Mouse (Mus musculus): Measurements from ENCODE around the gene Mtmr12. TPM values are rescaled to one million over a fixed set of nuclear protein-coding genes. Genes with fewer than 3 reads are reported as not detected.

Gene Mtmr12
- polyA plus RNA-seq, 1 experiment from 2014 or later: 15.5 TPM

GRCm38 (mm10) chr15:12206646-12207222 is 1.9 kb downstream of the Mtmr12 start:
- Histone ChIP-seq H3K27ac (replicated peaks; ENCODE audit: low read depth, low read length) (no peak overlapping the region), H3K27me3 (replicated peaks; ENCODE audit: control insufficient read depth, insufficient read depth, low read length) (no peaks in the 10 kb centered on the region), H3K9ac (ENCODE audit: low read depth, low read length) (no peak overlapping the region), H3K9me3 (ENCODE audit: control insufficient read depth, low read length) (no peaks in the 10 kb centered on the region), H3K4me1 (ENCODE audit: control insufficient read depth, insufficient read depth, low read length) (peaks cover 25% of the 10 kb centered on the region), H3K36me3 (ENCODE audit: control insufficient read depth, insufficient read depth, low read length) (no peaks in the 10 kb centered on the region), H3K4me3 (ENCODE audit: low read depth, low read length) (peak overlapping the region; percentile 97; the same call in 1 of the 2 replicates), H3K4me2 (ENCODE audit: low read depth, low read length) (peak overlapping the region; percentile 79)
- WGBS: 67% methylated on average over 7 of the region's 7 CpGs
- DNase-seq (ENCODE audit: low spot score): no peak
- no peak for ATAC-seq (ENCODE audit: low read depth)

DNA sequence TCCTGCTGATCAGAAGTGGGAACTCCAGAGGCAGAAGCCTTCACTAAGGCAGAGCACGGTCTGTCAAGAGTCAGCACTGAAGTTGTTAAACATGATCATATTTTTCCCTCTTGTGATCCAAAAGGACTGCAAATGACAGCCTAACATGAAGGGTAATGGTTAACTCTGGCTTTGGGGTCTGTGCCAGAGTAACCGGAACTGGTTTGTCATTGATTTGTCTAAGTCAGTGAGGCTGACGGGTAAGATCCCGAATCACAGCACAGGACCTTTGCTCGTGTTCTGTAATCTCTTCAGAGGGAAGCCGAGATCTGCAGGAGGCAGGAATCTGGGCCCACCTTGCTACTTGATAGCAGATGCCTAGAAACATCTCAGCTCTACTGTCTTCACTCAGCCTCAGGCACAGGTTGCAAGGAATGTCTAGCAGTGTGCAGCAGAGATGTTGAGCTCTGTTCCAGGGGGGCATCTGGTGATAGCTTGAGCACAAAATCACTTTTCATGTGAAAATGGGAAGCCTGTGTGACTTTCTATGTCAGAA is 2.8 kb downstream of the Mtmr12 start:
- H3K36me3 ChIP-seq (ENCODE audit: control insufficient read depth, insufficient read depth, low read length): no peaks in the 10 kb centered on the region
- H3K4me2 ChIP-seq (ENCODE audit: low read depth, low read length): no peak overlapping the region
- no peaks in the 10 kb centered on the region for H3K27me3 ChIP-seq (replicated peaks; ENCODE audit: control insufficient read depth, insufficient read depth, low read length)
- H3K9me3 ChIP-seq (ENCODE audit: control insufficient read depth, low read length): no peaks in the 10 kb centered on the region
- 60% methylated on average over 6 of the region's 6 CpGs for WGBS
- no peak overlapping the region for H3K4me3 ChIP-seq (ENCODE audit: low read depth, low read length)
- H3K4me1 ChIP-seq (ENCODE audit: control insufficient read depth, insufficient read depth, low read length): peaks cover 25% of the 10 kb centered on the region
- H3K27ac ChIP-seq (replicated peaks; ENCODE audit: low read depth, low read length): no peak overlapping the region
- ATAC-seq (ENCODE audit: low read depth) (no peak), DNase-seq (ENCODE audit: low spot score) (no peak)
- H3K9ac ChIP-seq (ENCODE audit: low read depth, low read length): no peak overlapping the region

DNA sequence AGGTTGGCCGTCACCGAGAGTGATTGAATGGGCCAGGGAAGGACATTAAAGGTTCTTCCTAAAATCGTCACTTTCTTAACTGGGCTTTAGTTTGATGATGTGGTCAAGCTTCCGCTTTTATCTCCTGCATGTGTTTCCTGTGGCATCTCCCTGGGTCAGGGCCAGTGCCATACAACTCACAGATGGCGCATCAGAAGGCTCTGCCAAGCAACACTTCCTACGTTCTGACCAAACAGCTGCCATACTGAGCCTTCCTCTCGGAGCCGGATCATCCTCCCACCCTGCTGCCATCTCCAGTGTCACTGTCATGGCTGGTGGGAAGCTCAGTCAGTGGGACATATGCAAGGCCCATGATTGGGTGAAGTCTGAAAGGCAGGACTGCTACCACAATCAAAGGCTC is 6.7 kb downstream of the Mtmr12 start:
- no peak overlapping the region for H3K27ac ChIP-seq (replicated peaks; ENCODE audit: low read depth, low read length)
- ATAC-seq (ENCODE audit: low read depth) (no peak), DNase-seq (ENCODE audit: low spot score) (no peak)
- no peak overlapping the region for H3K4me3 ChIP-seq (ENCODE audit: low read depth, low read length)
- H3K4me1 ChIP-seq (ENCODE audit: control insufficient read depth, insufficient read depth, low read length): peaks cover 8% of the 10 kb centered on the region; the same call in 1 of the 2 replicates
- H3K36me3 ChIP-seq (ENCODE audit: control insufficient read depth, insufficient read depth, low read length): no peaks in the 10 kb centered on the region
- H3K9ac ChIP-seq (ENCODE audit: low read depth, low read length): no peak overlapping the region
- no peaks in the 10 kb centered on the region for H3K27me3 ChIP-seq (replicated peaks; ENCODE audit: control insufficient read depth, insufficient read depth, low read length)
- no peaks in the 10 kb centered on the region for H3K9me3 ChIP-seq (ENCODE audit: control insufficient read depth, low read length)
- 73% methylated on average over 8 of the region's 8 CpGs for WGBS
- H3K4me2 ChIP-seq (ENCODE audit: low read depth, low read length): no peak overlapping the region

DNA sequence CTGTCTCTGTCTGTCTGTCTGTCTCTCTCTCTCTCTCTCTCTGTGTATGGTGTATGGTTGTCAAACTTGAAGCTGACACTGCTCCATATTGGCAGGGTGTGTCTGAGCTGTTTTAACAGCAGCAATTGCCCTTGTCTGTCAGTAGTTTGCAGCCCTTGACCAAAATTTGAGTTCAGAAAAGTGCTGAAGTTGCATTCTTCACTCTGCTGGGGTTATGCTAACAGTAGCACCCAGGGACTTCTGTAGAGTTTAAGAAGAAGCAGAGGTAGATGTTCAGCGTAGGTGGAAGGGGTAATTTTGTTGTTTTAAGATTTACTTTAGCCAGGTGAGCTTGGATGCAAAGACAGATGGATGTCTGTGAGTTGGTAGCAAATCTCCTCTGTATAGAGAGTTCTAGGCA is 7.4 kb downstream of the Mtmr12 start:
- 67% methylated on average over 1 of the region's 1 CpGs for WGBS
- Histone ChIP-seq H3K9ac (ENCODE audit: low read depth, low read length) (no peak overlapping the region), H3K27ac (replicated peaks; ENCODE audit: low read depth, low read length) (no peak overlapping the region), H3K36me3 (ENCODE audit: control insufficient read depth, insufficient read depth, low read length) (no peaks in the 10 kb centered on the region), H3K4me3 (ENCODE audit: low read depth, low read length) (no peak overlapping the region), H3K9me3 (ENCODE audit: control insufficient read depth, low read length) (no peaks in the 10 kb centered on the region), H3K4me2 (ENCODE audit: low read depth, low read length) (no peak overlapping the region), H3K4me1 (ENCODE audit: control insufficient read depth, insufficient read depth, low read length) (peaks cover 1% of the 10 kb centered on the region; the same call in 1 of the 2 replicates), H3K27me3 (replicated peaks; ENCODE audit: control insufficient read depth, insufficient read depth, low read length) (no peaks in the 10 kb centered on the region)
- DNase-seq (ENCODE audit: low spot score): no peak
- no peak for ATAC-seq (ENCODE audit: low read depth)

DNA sequence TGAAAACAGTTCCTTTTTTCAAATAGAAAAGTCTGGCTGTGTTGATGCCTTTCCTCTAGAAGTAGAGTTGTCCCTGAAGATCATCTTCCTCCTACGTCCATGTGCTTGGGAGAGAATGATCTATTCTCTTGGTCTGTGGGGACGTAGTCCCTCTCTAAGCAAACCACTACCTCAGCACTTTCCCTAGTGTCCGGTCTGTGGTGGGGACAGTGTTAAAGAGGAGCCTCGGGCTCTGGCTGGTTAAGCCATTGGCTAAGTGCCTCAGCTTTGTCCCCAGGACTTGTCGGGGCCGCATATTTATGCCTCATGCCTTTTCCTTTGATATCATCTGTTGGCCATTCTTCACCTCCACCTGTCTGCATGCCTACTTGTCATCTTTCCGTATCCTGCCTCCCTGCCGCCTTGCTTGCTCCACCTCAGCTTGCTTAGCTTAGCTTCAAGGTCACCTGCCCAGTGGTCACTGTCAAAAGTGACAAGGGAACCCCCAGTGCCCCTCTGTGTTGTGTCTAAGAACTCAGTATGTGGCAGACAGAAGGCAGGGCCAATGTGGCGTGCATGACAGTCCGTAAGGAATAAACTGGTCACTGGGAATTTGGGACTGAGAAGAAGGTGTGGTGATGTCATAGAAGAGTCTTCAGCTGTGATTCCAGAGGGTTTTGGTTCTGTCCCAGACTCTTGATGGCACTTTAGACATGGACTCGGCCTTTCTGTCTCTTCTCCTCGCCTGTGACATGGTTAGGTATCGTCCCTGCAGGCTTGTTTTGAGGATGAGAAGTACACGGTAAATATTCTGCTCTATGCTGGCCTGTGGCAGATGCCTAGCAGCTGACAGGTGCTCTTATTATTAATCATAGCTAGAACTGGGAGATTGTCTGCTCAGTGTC is 9.9 kb downstream of the Mtmr12 start:
- no peak for DNase-seq (ENCODE audit: low spot score)
- Histone ChIP-seq H3K27me3 (replicated peaks; ENCODE audit: control insufficient read depth, insufficient read depth, low read length) (no peaks in the 10 kb centered on the region), H3K4me1 (ENCODE audit: control insufficient read depth, insufficient read depth, low read length) (no peaks in the 10 kb centered on the region), H3K36me3 (ENCODE audit: control insufficient read depth, insufficient read depth, low read length) (no peaks in the 10 kb centered on the region), H3K4me3 (ENCODE audit: low read depth, low read length) (no peak overlapping the region), H3K27ac (replicated peaks; ENCODE audit: low read depth, low read length) (no peak overlapping the region), H3K4me2 (ENCODE audit: low read depth, low read length) (no peak overlapping the region), H3K9me3 (ENCODE audit: control insufficient read depth, low read length) (no peaks in the 10 kb centered on the region), H3K9ac (ENCODE audit: low read depth, low read length) (no peak overlapping the region)
- ATAC-seq (ENCODE audit: low read depth): no peak
- WGBS: 75% methylated on average over 14 of the region's 14 CpGs

- Histone ChIP-seq H3K4me3 (ENCODE audit: low read depth, low read length) (no peak overlapping the region), H3K9me3 (ENCODE audit: control insufficient read depth, low read length) (no peaks in the 10 kb centered on the region), H3K27ac (replicated peaks; ENCODE audit: low read depth, low read length) (no peak overlapping the region), H3K4me2 (ENCODE audit: low read depth, low read length) (no peak overlapping the region), H3K4me1 (ENCODE audit: control insufficient read depth, insufficient read depth, low read length) (no peaks in the 10 kb centered on the region), H3K27me3 (replicated peaks; ENCODE audit: control insufficient read depth, insufficient read depth, low read length) (no peaks in the 10 kb centered on the region), H3K9ac (ENCODE audit: low read depth, low read length) (no peak overlapping the region), H3K36me3 (ENCODE audit: control insufficient read depth, insufficient read depth, low read length) (no peaks in the 10 kb centered on the region)
- ATAC-seq (ENCODE audit: low read depth) (no peak), DNase-seq (ENCODE audit: low spot score) (no peak)
- WGBS: 75% methylated on average over 5 of the region's 5 CpGs
Measured at GRCm38 (mm10) chr15:12215415-12215718, 10.5 kb downstream of the Mtmr12 start.

GRCm38 (mm10) chr15:12216119-12216518 is 11.3 kb downstream of the Mtmr12 start:
- Histone ChIP-seq H3K27ac (replicated peaks; ENCODE audit: low read depth, low read length) (no peak overlapping the region), H3K36me3 (ENCODE audit: control insufficient read depth, insufficient read depth, low read length) (no peaks in the 10 kb centered on the region), H3K4me1 (ENCODE audit: control insufficient read depth, insufficient read depth, low read length) (0 out of 2 replicates have a peak, but pooled peaks cover 1% of the 10 kb centered on the region), H3K9ac (ENCODE audit: low read depth, low read length) (no peak overlapping the region), H3K27me3 (replicated peaks; ENCODE audit: control insufficient read depth, insufficient read depth, low read length) (no peaks in the 10 kb centered on the region), H3K9me3 (ENCODE audit: control insufficient read depth, low read length) (no peaks in the 10 kb centered on the region), H3K4me2 (ENCODE audit: low read depth, low read length) (no peak overlapping the region), H3K4me3 (ENCODE audit: low read depth, low read length) (no peak overlapping the region)
- DNase-seq (ENCODE audit: low spot score) (no peak), ATAC-seq (ENCODE audit: low read depth) (no peak)
- WGBS: 95% methylated on average over 8 of the region's 8 CpGs

- H3K4me1 ChIP-seq (ENCODE audit: control insufficient read depth, insufficient read depth, low read length): peaks cover 6% of the 10 kb centered on the region; the same call in 1 of the 2 replicates
- no peaks in the 10 kb centered on the region for H3K27me3 ChIP-seq (replicated peaks; ENCODE audit: control insufficient read depth, insufficient read depth, low read length)
- no peaks in the 10 kb centered on the region for H3K36me3 ChIP-seq (ENCODE audit: control insufficient read depth, insufficient read depth, low read length)
- DNase-seq (ENCODE audit: low spot score): no peak
- H3K4me3 ChIP-seq (ENCODE audit: low read depth, low read length): no peak overlapping the region
- no peak overlapping the region for H3K9ac ChIP-seq (ENCODE audit: low read depth, low read length)
- no peak for ATAC-seq (ENCODE audit: low read depth)
- no peak overlapping the region for H3K4me2 ChIP-seq (ENCODE audit: low read depth, low read length)
- 78% methylated on average over 13 of the region's 13 CpGs for WGBS
- H3K27ac ChIP-seq (replicated peaks; ENCODE audit: low read depth, low read length): no peak overlapping the region
- H3K9me3 ChIP-seq (ENCODE audit: control insufficient read depth, low read length): no peaks in the 10 kb centered on the region
Measured at GRCm38 (mm10) chr15:12216798-12217197, 12.0 kb downstream of the Mtmr12 start.

All from embryonic facial prominence, embryonic 14.5 days (tissue).